Mouse (Mus musculus) lung, embryonic 14.5 days (tissue): Measurements from ENCODE around the gene Chaf1a. TPM values are rescaled to one million over a fixed set of nuclear protein-coding genes. Genes with fewer than 3 reads are reported as not detected.
A peak's percentile ranks its signal among the peaks of the same experiment; 100 is the strongest.
"Not testable (repeated sequence)": the region's sequence is repeated elsewhere in the genome, so short reads cannot be mapped to it uniquely, and the experiment has no call there.

Experiments used
- ATAC-seq: fragments of 200-750 bp; cut with Nextera tagmentation; 2 replicates; pipeline ENCODE4 v1.8.0; 2017; ENCODE audit warnings: mild to moderate bottlenecking, moderate TSS enrichment, moderate library complexity; ENCODE audit not compliant: insufficient read depth
- DNase-seq: peaks from one replicate; pipeline ENCODE4 v3.0.0-alpha.2; 2015
- H3K27ac ChIP-seq: fragments of 300-500 bp; sonication (generic); 2 replicates; pipeline ENCODE4 v1.5.1; 2014; ENCODE audit warnings: low read depth, mild to moderate bottlenecking, moderate library complexity
- H3K27me3 ChIP-seq: fragments of 300-500 bp; sonication (generic); 2 replicates; pipeline ENCODE4 v1.6.1; 2014; ENCODE audit warnings: low read length, control low read depth; ENCODE audit not compliant: insufficient read depth
- H3K36me3 ChIP-seq: fragments of 300-500 bp; sonication (generic); 2 replicates; pipeline ENCODE4 v1.6.1; 2014; ENCODE audit warnings: control low read depth; ENCODE audit not compliant: insufficient read depth
- H3K4me1 ChIP-seq: fragments of 300-500 bp; sonication (generic); 2 replicates; pipeline ENCODE4 v1.6.1; 2014; ENCODE audit warnings: antibody characterized with exemption, control low read depth; ENCODE audit not compliant: insufficient read depth
- H3K4me2 ChIP-seq: fragments of 300-500 bp; sonication (generic); 2 replicates; pipeline ENCODE4 v1.6.1; 2014; ENCODE audit warnings: mild to moderate bottlenecking
- H3K4me3 ChIP-seq: fragments of 300-500 bp; sonication (generic); 2 replicates; pipeline ENCODE4 v1.5.1; 2014; ENCODE audit warnings: low read depth, low read length
- H3K9ac ChIP-seq: fragments of 300-500 bp; sonication (generic); 2 replicates; pipeline ENCODE4 v1.6.1; 2014
- H3K9me3 ChIP-seq: fragments of 300-500 bp; sonication (generic); 2 replicates; pipeline ENCODE4 v1.6.1; 2016; ENCODE audit warnings: low read depth, low read length, control low read depth
- CTCF ChIP-seq: IDR thresholded peaks from 2 replicates; pipeline ENCODE4 v1.5.1; 2016; ENCODE audit warnings: antibody characterized with exemption, low read depth
- WGBS: fragments of 180-500 bp; shearing (Covaris S2); extraction: QIAGEN DNeasy Blood & Tissue Kit; methylation state at CpG from one replicate; pipeline ENCODE4 v1.1.7; 2014; 5-methylcytosine and 5-hydroxymethylcytosine counted together
- polyA plus RNA-seq: library from polyadenylated mRNA; unstranded; fragments of >200 nt; fragmentation: Nextera tagmentation; extraction: Ambion mirVana; gene quantifications from 2 replicates; pipeline ENCODE4 v1.2.1, GENCODE M21; 2014

Chaf1a gene
- polyA plus RNA-seq, 1 experiment from 2014 or later, result 30.4 TPM

DNA sequence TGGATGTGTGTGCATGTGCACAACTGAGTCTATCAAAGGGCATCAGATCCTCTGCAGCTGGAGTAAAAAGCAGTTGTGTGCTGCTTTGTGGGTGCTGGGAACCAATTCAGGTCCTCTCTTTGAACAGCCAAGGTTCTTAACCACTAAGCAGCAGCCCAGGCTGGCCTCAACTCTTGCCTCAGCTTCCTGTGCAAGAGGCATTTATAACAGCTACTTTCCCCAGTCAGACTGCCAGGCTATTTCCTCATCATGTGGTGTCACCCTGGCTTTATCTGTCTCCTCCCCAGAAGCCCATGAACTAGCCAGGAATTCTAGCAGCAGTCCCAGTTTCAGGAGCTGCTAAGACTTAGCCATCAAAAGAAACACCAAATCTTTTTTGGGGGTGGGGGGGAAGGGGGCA lies 26.2 kb downstream of the Chaf1a start:
- H3K4me2 ChIP-seq, result no peak overlapping the region
- no peak overlapping the region for H3K9ac ChIP-seq
- no peak overlapping the region for H3K27ac ChIP-seq
- H3K4me1 ChIP-seq, result no peaks in the 10 kb centered on the region
- peaks cover 99% of the 10 kb centered on the region for H3K36me3 ChIP-seq
- H3K4me3 ChIP-seq, result no peak overlapping the region
- no peak for TF ChIP-seq CTCF
- DNase-seq (no peak), ATAC-seq (no peak)
- no peaks in the 10 kb centered on the region for H3K27me3 ChIP-seq
- H3K9me3 ChIP-seq, result no peaks in the 10 kb centered on the region

GRCm38 (mm10) chr17:56069066-56069465 lies 28.8 kb downstream of the Chaf1a start:
- H3K9ac ChIP-seq, result no peak overlapping the region
- H3K4me2 ChIP-seq, result no peak overlapping the region
- H3K9me3 ChIP-seq, result no peaks in the 10 kb centered on the region
- peaks cover 89% of the 10 kb centered on the region for H3K36me3 ChIP-seq
- no peak for TF ChIP-seq CTCF
- H3K27ac ChIP-seq, result no peak overlapping the region
- 94% methylated on average over 14 of the region's 14 CpGs for WGBS
- no peak overlapping the region for H3K4me3 ChIP-seq
- H3K27me3 ChIP-seq, result no peaks in the 10 kb centered on the region
- peaks cover 3% of the 10 kb centered on the region; the same call in 1 of the 2 replicates for H3K4me1 ChIP-seq
- ATAC-seq, result no peak
- no peak for DNase-seq

- DNase-seq (no peak), ATAC-seq (no peak)
- no peak overlapping the region for H3K4me2 ChIP-seq
- H3K27ac ChIP-seq, result no peak overlapping the region
- TF ChIP-seq CTCF, result no peak
- no peak overlapping the region for H3K4me3 ChIP-seq
- no peak overlapping the region for H3K9ac ChIP-seq
- H3K9me3 ChIP-seq, result no peaks in the 10 kb centered on the region
- peaks cover 69% of the 10 kb centered on the region for H3K36me3 ChIP-seq
- H3K27me3 ChIP-seq, result no peaks in the 10 kb centered on the region
- peaks cover 3% of the 10 kb centered on the region; the same call in 1 of the 2 replicates for H3K4me1 ChIP-seq
Observed at GRCm38 (mm10) chr17:56071126-56071525, 30.9 kb downstream of the Chaf1a start.

DNA sequence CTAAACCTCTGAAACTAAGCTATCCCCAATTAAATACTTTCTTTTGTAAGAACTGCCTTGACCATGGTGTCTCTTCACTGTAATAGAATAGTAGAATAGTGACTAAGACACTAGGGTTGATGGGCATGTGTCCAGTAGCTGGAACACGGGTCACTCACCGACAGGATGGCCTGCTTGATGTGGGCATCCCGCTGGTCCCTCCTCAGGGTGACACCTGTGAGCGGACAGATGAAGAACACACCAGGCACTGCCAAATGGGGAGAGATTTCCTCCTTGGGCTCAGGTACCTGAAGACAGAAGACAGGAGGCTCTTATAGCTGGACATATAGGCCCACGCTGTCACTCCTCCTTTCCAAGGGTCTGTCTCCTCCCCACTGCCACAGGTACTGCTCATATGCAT lies 32.0 kb downstream of the Chaf1a start:
- no peak for DNase-seq
- Histone ChIP-seq H3K9ac (no peak overlapping the region), H3K9me3 (no peaks in the 10 kb centered on the region), H3K27ac (no peak overlapping the region), H3K4me2 (no peak overlapping the region), H3K36me3 (peaks cover 58% of the 10 kb centered on the region), H3K4me1 (peaks cover 3% of the 10 kb centered on the region; the same call in 1 of the 2 replicates), H3K4me3 (no peak overlapping the region), H3K27me3 (no peaks in the 10 kb centered on the region)
- no peak for TF ChIP-seq CTCF
- ATAC-seq, result no peak
- 89% methylated on average over 5 of the region's 5 CpGs for WGBS

GRCm38 (mm10) chr17:56074097-56074826 lies 34.0 kb downstream of the Chaf1a start:
- Histone ChIP-seq H3K27me3 (no peaks in the 10 kb centered on the region), H3K36me3 (peaks cover 38% of the 10 kb centered on the region), H3K4me2 (peak overlapping the region; percentile 71), H3K9ac (peak overlapping the region; percentile 67), H3K9me3 (no peaks in the 10 kb centered on the region), H3K27ac (peak overlapping the region; percentile 96), H3K4me1 (peaks cover 3% of the 10 kb centered on the region; the same call in 1 of the 2 replicates), H3K4me3 (peak overlapping the region; percentile 65)
- peak; percentile 91 for DNase-seq
- ATAC-seq, result peak; percentile 23
- no peak for TF ChIP-seq CTCF
- WGBS, result 8% methylated on average over 22 of the region's 22 CpGs

GRCm38 (mm10) chr17:56074827-56075208 lies 34.6 kb downstream of the Chaf1a start, which contains the start of gene Ubxn6:
Gene Ubxn6, minus strand, starts transcription at chr17:56075028.
- Histone ChIP-seq H3K4me1 (peaks cover 3% of the 10 kb centered on the region; the same call in 1 of the 2 replicates), H3K27me3 (no peaks in the 10 kb centered on the region), H3K36me3 (peaks cover 32% of the 10 kb centered on the region), H3K9ac (peak within 1 kb of the TSS; percentile 67), H3K27ac (peak within 1 kb of the TSS; percentile 96), H3K4me2 (peak within 1 kb of the TSS; percentile 71), H3K9me3 (no peaks in the 10 kb centered on the region), H3K4me3 (peak within 1 kb of the TSS; percentile 65)
- under 1% methylated on average over 35 of the region's 35 CpGs for WGBS
- DNase-seq (peak; percentile 98), ATAC-seq (peak; percentile 60)
- peak; percentile 62 for TF ChIP-seq CTCF

- DNase-seq (no peak), ATAC-seq (no peak)
- Histone ChIP-seq H3K4me1 (peaks cover 10% of the 10 kb centered on the region), H3K4me2 (no peak overlapping the region), H3K9ac (no peak overlapping the region), H3K27me3 (no peaks in the 10 kb centered on the region), H3K9me3 (no peaks in the 10 kb centered on the region), H3K36me3 (peaks cover 13% of the 10 kb centered on the region), H3K27ac (no peak overlapping the region), H3K4me3 (no peak overlapping the region)
- 89% methylated on average over 5 of the region's 5 CpGs for WGBS
- no peak for TF ChIP-seq CTCF
Observed at GRCm38 (mm10) chr17:56077523-56077922, 37.3 kb downstream of the Chaf1a start.

DNA sequence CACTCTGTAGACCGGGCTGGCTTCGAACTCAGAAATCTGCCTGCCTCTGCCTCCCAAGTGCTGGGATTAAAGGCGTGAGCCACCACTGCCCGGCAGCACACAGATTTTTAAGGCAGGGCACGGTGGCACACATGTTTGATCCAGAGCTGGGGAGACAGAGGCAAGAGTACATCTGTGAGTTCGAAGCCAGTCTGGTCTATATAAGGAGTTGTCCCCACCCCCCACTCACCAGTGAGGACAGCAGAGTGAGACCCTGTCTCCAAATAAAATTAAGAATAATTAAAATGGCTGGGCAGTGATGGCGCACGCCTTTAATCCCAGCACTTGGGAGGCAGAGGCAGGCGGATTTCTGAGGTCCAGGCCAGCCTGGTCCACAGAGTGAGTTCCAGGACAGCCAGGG lies 38.1 kb downstream of the Chaf1a start:
- not testable (repeated sequence) for H3K4me1 ChIP-seq, ATAC-seq, DNase-seq, H3K27me3 ChIP-seq, H3K9me3 ChIP-seq, H3K27ac ChIP-seq, H3K9ac ChIP-seq
- H3K36me3 ChIP-seq, result peaks cover 12% of the 10 kb centered on the region
- 56% methylated on average over 9 of the region's 9 CpGs for WGBS
- peak overlapping the region; percentile 79 for H3K4me3 ChIP-seq
- H3K4me2 ChIP-seq, result peak overlapping the region; percentile 53
